Mouse (Mus musculus) embryo, embryonic 10.5 days (tissue): ENCODE measurements at regions not wholly inside any gene's neighbourhood (a gene's known extent, or its start where the extent isn't known, plus 50 kb on each side); places are given as distances from the start of the nearest gene placed in this dataset.

ENCODE experiments used
- DNase-seq: peaks from one replicate; pipeline ENCODE4 v3.0.0-alpha.2; 2015; ENCODE audit warnings: low spot score

DNA sequence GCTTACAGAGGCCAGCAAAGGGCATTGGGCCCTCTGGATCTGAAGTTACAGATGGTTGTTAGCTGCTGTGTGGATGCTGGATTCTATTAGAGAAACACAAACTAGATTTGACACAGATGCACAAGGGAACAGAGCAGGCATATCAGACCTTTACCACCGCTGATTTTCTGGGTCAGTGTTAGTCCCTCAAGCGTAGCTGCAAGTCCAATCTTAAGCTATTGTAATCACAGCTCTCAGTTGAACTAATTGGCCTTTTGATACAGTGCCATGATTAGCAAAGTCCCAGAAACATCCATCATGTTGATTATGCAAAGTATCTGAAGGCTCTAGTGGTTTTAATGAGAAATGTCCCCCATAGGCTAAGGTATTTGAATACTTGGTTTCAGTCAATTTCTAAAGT is 54.2 kb upstream of the Plppr5 start:
- no peak for DNase-seq

DNA sequence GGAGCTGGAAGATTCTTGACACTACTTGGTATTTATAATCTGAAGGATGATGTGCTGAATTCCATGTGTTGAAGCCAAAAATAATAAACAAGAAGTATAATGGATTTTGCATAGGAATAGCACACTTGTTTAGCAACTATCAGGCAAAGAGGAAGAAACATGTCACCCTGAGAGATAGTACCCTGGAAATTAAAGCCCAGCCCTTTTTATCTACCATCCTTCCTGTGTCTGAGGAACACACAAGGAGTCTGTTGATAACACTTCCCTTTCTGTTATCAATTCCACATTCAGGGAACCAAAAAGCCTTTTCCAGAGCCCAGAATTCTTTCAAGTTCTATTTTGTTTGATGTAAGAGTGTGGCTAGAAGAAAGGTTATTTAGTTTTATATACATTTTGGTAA is 66.5 kb upstream of the Plppr5 start:
- no peak for DNase-seq

DNA sequence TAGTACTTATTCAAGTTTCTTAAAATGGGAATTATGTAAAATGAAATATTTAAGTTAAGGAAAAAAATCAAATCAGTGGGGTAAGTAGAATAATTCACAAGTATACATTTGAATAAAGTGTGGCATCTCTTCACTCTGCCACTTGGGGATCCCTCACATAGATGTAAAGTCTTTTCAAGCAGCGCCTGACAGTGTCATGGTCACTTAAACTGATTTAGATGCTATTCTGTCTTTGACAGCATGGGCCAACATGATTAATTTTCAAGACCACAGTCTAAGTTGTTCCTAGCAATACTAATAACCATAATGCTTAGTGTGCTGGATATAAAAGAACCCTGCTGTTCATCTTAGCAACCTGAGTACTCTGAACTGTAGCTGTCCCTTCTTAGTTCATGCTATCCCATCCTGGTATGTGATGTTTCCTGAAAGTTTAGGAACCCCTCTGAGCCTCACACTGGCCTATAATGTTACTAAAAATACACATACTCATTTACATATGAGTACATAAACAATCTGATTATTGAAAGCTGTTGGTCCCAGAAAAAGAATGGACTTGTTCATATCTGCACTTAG is 68.4 kb upstream of the Plppr5 start:
- peak; percentile 12 for DNase-seq

DNA sequence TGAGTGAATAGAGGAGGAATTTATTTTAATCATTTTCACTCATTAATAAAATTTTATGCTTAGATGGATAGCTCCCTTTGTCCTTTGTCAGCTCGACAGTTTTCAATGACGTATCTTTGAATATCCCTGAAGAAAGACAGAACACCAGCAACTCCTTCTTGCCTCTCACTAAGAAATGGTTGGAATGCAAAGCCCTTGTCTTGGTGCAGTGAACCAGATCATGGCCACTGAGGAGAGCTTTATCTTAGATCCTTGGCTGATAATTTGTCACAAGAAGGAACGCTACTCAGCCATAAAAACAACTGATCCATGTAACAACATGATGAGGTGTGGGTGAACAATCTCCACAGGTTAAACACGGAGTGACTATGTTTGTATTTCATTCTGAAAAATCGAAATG is 73.5 kb upstream of the Plppr5 start:
- DNase-seq = peak; percentile 29

DNA sequence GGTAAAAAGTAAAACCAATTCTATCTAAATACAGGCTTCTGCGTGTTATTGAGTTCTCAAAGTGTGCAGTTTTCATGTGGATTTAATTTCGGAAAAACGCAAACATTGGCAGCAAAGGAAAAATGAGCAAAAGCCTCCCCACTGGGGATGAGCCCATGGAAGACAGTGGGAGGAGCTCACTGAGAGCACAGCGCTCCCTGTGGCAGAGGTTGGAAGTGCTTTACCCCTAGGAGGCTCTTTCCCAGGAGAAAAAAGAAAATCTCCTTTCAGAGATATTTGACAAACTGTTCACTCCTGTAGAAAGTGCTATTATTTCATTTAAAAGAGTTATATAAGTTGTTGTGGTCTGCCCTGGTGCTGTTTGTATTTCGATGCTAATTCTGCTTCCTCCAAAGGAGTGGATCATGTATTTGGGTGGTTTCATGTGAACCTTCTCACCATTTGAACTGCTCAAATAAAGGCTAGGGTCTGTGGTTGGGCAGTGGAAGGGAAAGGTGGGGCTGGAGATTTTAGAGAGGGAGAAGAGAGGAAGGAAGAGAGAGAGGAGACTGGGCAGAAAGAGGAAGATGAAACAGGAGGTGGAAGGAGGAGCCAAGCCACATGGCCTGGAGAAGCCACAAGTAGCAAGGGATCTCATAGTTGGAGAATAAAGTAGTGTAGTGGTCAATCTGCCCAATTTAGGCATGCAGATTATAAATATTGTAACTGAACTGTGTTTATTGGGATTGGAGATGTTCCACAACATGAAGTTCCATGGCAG is 76.3 kb upstream of the Plppr5 start:
- peak; percentile 22 for DNase-seq

DNA sequence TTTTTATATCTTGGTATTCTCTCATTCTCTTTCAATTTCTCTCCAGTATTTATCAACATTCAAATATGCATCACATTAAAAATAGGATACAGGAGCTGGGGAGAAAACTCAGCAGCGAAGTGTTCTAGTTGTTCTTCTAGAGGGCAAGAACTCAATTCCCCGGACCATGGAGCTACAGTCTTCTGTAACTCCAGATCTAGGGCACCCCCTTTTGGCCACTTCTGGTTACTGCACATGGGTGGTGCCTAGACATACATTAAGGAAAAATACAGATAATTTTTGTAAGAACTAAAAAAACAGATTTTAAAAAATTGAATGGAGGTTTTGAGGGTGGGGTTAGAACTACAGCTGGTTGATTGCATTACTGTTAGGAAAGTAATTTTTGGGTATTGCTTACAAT is 80.5 kb upstream of the Plppr5 start:
- peak; percentile 75 for DNase-seq

DNA sequence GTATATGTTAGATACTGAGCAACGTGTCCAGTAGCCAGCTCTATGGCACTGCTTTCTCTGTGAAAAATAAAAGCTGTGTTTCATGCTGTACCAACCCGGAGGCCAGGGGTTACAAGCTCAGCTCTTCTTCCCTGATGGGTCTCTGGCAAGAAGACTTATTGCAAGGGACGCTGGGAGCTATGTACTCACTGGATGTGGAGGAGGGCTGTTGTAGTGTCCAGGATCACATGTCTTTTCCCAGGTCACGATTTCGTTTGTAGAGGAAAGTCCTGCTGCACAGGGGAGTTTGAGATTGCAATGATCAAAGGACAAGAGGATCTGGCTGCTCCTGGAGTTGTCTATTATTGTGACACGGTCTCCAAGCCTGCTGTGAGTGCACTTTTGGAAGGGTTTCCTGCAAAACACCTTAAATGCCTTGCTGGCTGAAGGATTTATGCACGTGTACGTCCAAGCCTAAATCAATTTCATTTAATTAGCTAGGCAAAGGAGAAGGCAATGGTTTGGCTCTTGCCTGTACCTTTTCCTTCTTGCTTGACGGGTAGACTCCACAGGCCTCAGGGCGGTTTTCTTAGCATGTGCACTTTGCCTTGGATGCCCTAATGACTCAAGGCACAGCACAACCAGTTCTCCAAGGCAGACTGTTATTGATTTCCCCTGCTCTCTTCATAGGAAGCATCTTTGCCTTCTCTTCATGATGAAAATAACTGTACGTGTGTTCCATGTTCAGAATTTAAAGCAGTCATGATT is 87.2 kb upstream of the Plppr5 start:
- DNase-seq = no peak

DNA sequence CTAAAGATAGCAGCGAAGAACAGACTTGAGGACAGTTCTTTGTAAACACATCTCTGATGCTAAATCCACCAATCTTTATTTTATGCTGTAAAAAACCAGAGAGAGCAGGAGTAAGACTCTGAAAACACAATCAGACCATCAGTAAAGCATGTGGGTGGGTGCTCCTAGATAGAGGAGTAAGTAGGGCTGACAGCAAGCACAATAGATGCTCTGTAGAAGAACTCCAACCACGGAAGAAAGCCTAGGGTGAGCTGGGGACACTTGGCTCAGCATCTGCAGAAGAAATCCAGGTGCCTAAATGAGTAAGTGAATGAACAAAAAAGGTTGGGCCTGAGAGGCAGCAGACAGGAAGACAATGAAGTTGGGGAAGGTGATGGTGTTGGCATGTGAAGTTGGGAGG is 88.3 kb upstream of the Plppr5 start:
- DNase-seq = no peak

DNA sequence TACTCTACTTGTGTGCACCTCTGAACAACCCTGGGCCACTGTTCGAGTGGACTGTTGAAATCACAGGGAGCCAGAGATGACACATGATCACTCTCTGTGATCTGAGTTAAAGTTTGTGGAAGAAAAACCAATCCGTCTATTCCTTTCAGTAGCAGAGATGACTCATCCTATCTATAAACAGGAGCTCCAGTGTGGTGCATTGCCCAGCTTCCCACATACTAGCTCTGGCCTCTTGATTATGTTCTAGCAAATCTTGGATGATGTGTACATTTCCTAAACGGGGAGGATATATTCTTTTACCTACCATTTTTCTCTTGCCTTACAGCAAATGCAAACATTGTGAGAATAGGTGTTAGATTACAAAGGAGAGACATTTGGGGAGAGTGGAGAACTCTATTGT is 94.5 kb upstream of the Plppr5 start:
- no peak for DNase-seq

DNA sequence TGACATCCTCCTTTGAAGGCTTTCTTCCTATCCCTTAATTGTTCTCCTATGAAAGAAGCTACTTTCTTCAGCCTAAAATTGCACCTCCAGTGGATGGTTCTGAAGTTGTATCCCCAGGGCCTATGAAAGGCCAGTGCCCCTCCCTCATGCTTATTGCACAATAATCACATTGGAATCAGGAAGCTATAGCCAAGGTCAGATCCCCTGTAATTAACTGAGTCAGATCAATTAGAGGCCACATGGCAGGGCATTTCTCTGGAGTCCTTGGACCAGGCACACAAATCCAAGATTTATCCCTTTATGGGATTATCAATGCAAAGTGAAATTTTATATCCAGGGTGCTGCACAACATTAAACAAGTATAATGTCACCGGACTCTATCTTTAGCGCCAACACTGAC is 98.8 kb upstream of the Plppr4 start:
- no peak for DNase-seq

DNA sequence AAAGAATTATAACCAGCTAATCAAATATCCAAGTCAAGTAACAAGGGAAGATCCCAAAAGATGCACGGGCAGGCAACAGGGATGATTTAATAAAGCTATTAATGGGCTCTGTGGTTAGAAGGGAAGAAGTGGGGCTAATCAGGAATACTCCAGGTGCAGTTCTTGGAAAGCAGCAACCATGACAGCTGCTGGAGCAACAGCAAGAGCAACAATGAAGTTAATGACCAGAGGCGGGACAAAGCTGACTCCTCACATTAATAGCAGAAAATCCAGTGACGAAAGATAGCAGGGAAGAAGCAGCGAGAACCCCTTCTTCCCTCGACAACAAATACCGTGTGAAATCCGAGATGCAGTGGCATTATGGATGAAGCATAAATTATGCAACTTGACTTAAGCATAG is 89.9 kb upstream of the Plppr4 start:
- no peak for DNase-seq

DNA sequence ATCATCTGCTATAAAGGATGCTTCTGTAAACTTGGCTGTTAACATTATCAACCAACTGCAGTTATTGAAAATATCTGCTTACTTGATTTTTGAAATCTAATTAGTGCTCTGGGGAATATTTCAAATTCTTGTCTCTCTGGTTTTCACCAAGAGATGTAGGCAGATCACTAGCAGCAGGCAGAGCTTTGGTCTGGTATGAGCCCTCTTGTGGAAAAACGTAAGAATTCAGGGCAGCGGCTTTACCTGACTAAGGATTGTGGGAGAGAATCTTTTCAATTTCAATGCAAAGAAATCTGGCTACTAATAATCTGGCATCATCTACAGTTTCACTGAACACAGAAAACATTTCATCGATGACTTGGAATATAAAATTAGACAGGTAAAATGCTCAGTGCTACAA is 81.2 kb upstream of the Plppr4 start:
- no peak for DNase-seq

DNA sequence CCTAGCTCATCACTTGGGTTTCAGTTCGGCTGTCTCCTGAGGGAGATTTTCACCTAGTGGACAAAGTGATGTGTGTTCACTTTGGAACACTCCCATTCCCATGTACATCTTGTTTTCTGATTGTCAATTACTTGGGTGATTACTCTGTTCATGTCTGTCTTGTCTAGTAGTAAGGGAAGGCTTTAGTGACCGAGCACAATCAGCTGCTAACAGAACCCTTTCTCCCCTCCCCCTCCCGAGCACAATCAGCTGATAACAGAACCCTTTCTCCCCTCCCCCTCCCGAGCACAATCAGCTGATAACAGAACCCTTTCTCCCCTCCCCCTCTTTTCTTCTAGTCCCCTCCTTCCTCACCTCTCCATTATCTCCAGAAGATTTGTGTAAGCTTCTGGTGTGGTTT is 79.6 kb upstream of the Plppr4 start:
- DNase-seq = no peak

DNA sequence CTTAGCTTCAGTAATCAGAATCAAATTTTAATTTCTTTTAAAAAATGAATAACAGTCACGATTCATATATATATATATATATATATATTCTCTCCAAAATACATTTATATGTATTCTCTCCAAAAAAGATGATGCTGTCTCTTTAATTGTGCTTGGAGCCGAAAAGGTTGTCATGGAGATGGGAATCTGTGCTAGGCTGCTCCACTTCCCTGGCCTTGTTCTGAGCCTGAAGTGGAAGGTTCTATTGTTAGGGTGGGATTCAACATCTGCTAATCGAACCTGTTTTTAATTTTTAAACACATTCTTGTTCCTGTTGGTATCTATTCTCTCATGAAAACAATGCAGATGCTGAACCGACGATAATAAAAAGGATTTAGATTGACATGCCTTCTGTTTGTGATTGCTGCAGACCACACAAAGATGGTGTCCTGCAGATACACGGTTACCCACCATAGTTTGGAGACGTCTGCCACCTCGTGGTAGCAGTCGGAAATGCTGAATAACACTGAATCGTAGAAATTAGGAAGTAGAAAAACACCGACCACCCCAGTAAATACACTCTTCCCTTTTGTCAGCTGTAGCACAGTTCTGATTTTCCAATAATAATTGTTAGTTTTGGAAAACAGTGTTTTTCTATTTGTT is 77.9 kb upstream of the Plppr4 start:
- peak; percentile 93 for DNase-seq

DNA sequence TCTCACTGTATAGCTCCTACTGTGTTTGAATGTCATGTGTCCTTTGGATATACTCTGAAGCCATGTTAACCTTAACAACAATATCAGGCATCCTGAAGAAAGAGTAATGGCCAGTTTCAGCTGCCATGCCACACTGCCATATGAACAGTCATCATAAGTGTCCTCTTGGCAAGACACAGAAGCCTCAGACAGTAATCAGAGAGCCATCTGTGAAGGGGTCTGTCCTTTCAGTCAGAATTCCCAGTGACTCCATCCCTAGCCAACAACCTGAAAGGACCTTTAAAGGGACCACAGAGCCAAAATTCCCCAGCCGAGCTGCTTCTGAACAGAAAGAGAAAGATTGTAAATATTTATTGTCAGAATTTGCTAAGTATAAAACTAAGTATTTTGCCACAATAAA is 63.9 kb upstream of the Plppr4 start:
- no peak for DNase-seq

DNA sequence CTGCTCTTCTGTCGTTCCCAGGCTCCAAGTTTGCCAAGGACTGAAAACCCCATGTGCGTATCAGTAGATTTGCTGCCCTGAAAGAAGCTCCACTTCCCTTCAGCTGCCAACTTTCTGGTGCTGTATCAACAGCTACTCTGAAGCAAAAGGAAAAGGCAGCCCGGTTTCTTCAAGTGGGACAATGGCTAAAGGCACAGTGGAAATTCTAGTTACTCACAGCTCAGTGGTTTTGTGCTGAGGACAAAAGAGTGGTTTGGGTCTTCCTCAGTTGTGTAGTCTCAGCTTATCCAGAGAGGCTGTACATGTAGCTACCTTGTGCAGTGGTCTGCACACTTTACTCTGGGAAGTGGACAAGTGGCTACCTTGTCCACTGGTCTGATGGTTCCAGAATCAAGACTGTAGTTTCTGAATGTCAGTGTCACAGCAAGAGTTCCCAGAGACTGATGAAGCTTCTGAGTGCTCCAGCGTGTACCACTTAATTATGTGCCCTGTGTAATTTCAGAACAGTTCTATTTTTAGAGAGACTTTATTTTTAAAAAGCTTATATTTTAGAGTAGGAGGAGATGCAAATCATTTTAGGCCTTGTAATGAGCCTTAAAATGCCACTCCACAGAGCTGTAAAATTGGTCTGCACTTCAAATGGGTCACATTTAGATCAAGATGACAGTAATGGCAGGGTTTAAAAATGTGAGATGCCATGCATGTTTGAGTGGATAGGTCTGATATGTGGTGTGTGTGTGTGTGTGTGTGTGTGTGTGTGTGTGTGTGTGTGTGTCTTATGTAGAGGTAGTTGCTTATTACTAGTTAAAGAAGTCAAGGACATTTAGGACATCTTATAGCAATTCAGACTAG is 52.4 kb upstream of the Plppr4 start:
- DNase-seq = no peak
